Mouse (Mus musculus) stomach, embryonic 15.5 days (tissue): ENCODE measurements around the gene Fbxl13. TPM values are rescaled to one million over a fixed set of nuclear protein-coding genes. Genes with fewer than 3 reads are reported as not detected.
A peak's percentile ranks its signal among the peaks of the same experiment; 100 is the strongest.

Experiments used
- ATAC-seq: fragments of 200-750 bp; cut with Nextera tagmentation; 2 replicates; pipeline ENCODE4 v1.8.0; 2017; ENCODE audit warnings: low read depth, moderate number of reproducible peaks, moderate TSS enrichment; ENCODE audit not compliant: insufficient read depth, low FRiP score
- H3K27ac ChIP-seq: fragments of 300-500 bp; sonication (generic); 2 replicates; pipeline ENCODE4 v1.5.1; 2015; ENCODE audit warnings: mild to moderate bottlenecking, inconsistent platforms
- H3K27me3 ChIP-seq: fragments of 300-500 bp; sonication (generic); replicated peaks from 2 replicates; pipeline ENCODE4 v1.6.1; 2015; ENCODE audit warnings: inconsistent platforms
- H3K36me3 ChIP-seq: fragments of 300-500 bp; sonication (generic); 2 replicates; pipeline ENCODE4 v1.6.1; 2015; ENCODE audit warnings: inconsistent platforms
- H3K4me1 ChIP-seq: fragments of 300-500 bp; sonication (generic); 2 replicates; pipeline ENCODE4 v1.6.1; 2015; ENCODE audit warnings: inconsistent platforms
- H3K4me2 ChIP-seq: fragments of 300-500 bp; sonication (generic); 2 replicates; pipeline ENCODE4 v1.6.1; 2015; ENCODE audit warnings: mild to moderate bottlenecking, inconsistent platforms
- H3K4me3 ChIP-seq: fragments of 300-500 bp; sonication (generic); replicated peaks from 2 replicates; pipeline ENCODE4 v1.5.1; 2015; ENCODE audit warnings: inconsistent platforms
- H3K9ac ChIP-seq: fragments of 300-500 bp; sonication (generic); 2 replicates; pipeline ENCODE4 v1.6.1; 2015; ENCODE audit warnings: inconsistent platforms
- H3K9me3 ChIP-seq: fragments of 300-500 bp; sonication (generic); 2 replicates; pipeline ENCODE4 v1.6.1; 2016; ENCODE audit warnings: inconsistent platforms
- WGBS: fragments of 180-500 bp; shearing (Covaris S2); methylation state at CpG from one replicate; pipeline ENCODE4 v1.1.7; 2015; 5-methylcytosine and 5-hydroxymethylcytosine counted together
- polyA plus RNA-seq: library from polyadenylated mRNA; unstranded; fragments of >200 nt; fragmentation: Nextera tagmentation; extraction: Ambion mirVana; gene quantifications from 2 replicates; pipeline ENCODE4 v1.2.1, GENCODE M21; 2015

Fbxl13 gene
- polyA plus RNA-seq, 1 experiment from 2014 or later, result 0.36 TPM

GRCm38 (mm10) chr5:21467387-21467786 lies 178.0 kb downstream of the Fbxl13 start:
- H3K4me3 ChIP-seq, result no peak overlapping the region
- ATAC-seq, result no peak; the same call in 1 of the 2 replicates
- H3K4me1 ChIP-seq, result 0 out of 2 replicates have a peak, but pooled peaks cover 3% of the 10 kb centered on the region
- H3K27me3 ChIP-seq, result no peaks in the 10 kb centered on the region
- 52% methylated on average over 7 of the region's 7 CpGs for WGBS
- H3K9ac ChIP-seq, result no peak overlapping the region
- peak overlapping the region; percentile 54; the same call in 1 of the 2 replicates for H3K27ac ChIP-seq
- H3K9me3 ChIP-seq, result no peaks in the 10 kb centered on the region
- H3K36me3 ChIP-seq, result no peaks in the 10 kb centered on the region
- no peak overlapping the region for H3K4me2 ChIP-seq

- H3K9me3 ChIP-seq, result no peaks in the 10 kb centered on the region
- H3K9ac ChIP-seq, result no peak overlapping the region
- no peak overlapping the region for H3K4me2 ChIP-seq
- 0 out of 2 replicates have a peak, but pooled peaks cover 4% of the 10 kb centered on the region for H3K4me1 ChIP-seq
- H3K36me3 ChIP-seq, result no peaks in the 10 kb centered on the region
- 48% methylated on average over 8 of the region's 8 CpGs for WGBS
- no peak overlapping the region for H3K4me3 ChIP-seq
- ATAC-seq, result no peak
- H3K27me3 ChIP-seq, result no peaks in the 10 kb centered on the region
- no peak overlapping the region for H3K27ac ChIP-seq
Observed at GRCm38 (mm10) chr5:21440833-21441530, 204.5 kb downstream of the Fbxl13 start.

GRCm38 (mm10) chr5:21439446-21440110 lies 205.9 kb downstream of the Fbxl13 start:
- Histone ChIP-seq H3K4me2 (no peak overlapping the region), H3K9me3 (no peaks in the 10 kb centered on the region), H3K4me3 (no peak overlapping the region), H3K27me3 (no peaks in the 10 kb centered on the region), H3K9ac (no peak overlapping the region), H3K36me3 (no peaks in the 10 kb centered on the region), H3K27ac (no peak overlapping the region; the same call in 1 of the 2 replicates), H3K4me1 (0 out of 2 replicates have a peak, but pooled peaks cover 4% of the 10 kb centered on the region)
- 62% methylated on average over 7 of the region's 7 CpGs for WGBS
- peak; percentile 64; the same call in 1 of the 2 replicates for ATAC-seq

- H3K9ac ChIP-seq, result no peak overlapping the region
- H3K9me3 ChIP-seq, result no peaks in the 10 kb centered on the region
- no peak overlapping the region for H3K4me3 ChIP-seq
- H3K27ac ChIP-seq, result no peak overlapping the region
- no peaks in the 10 kb centered on the region for H3K36me3 ChIP-seq
- WGBS, result 74% methylated on average over 9 of the region's 9 CpGs
- no peak for ATAC-seq
- H3K4me1 ChIP-seq, result 0 out of 2 replicates have a peak, but pooled peaks cover 4% of the 10 kb centered on the region
- no peaks in the 10 kb centered on the region for H3K27me3 ChIP-seq
- H3K4me2 ChIP-seq, result no peak overlapping the region
Observed at GRCm38 (mm10) chr5:21438428-21438827, 207.0 kb downstream of the Fbxl13 start.

- 0 out of 2 replicates have a peak, but pooled peaks cover 4% of the 10 kb centered on the region for H3K4me1 ChIP-seq
- H3K9me3 ChIP-seq, result no peaks in the 10 kb centered on the region
- 69% methylated on average over 8 of the region's 8 CpGs for WGBS
- no peak for ATAC-seq
- no peaks in the 10 kb centered on the region for H3K27me3 ChIP-seq
- H3K36me3 ChIP-seq, result no peaks in the 10 kb centered on the region
- no peak overlapping the region for H3K9ac ChIP-seq
- H3K4me3 ChIP-seq, result no peak overlapping the region
- H3K4me2 ChIP-seq, result no peak overlapping the region
- no peak overlapping the region for H3K27ac ChIP-seq
Observed at GRCm38 (mm10) chr5:21436471-21436975, 208.9 kb downstream of the Fbxl13 start.

- no peak overlapping the region for H3K27ac ChIP-seq
- WGBS, result 71% methylated on average over 11 of the region's 11 CpGs
- peak; percentile 66; the same call in 1 of the 2 replicates for ATAC-seq
- H3K36me3 ChIP-seq, result no peaks in the 10 kb centered on the region
- no peaks in the 10 kb centered on the region for H3K27me3 ChIP-seq
- no peak overlapping the region for H3K9ac ChIP-seq
- H3K4me1 ChIP-seq, result no peaks in the 10 kb centered on the region
- H3K4me3 ChIP-seq, result no peak overlapping the region
- H3K9me3 ChIP-seq, result no peaks in the 10 kb centered on the region
- no peak overlapping the region for H3K4me2 ChIP-seq
Observed at GRCm38 (mm10) chr5:21434148-21434929, 211.1 kb downstream of the Fbxl13 start.

Other genes with a start within 250 kb of the Fbxl13 start
- 0.35 and 0.62 TPM in 2 replicates for gene Ccdc146, start 221.0 kb downstream of the Fbxl13 start, polyA plus RNA-seq
- gene Fam185a, start 220.7 kb downstream of the Fbxl13 start, polyA plus RNA-seq, result 8.8 and 9.0 TPM in 2 replicates
- 55.3 and 57.7 TPM in 2 replicates for gene Lrrc17, start 102.1 kb downstream of the Fbxl13 start, polyA plus RNA-seq
- gene Armc10, start 179 bp upstream of the Fbxl13 start, polyA plus RNA-seq, result 33.8 and 35.6 TPM in 2 replicates
- 2.6 and 3.3 TPM in 2 replicates for gene Napepld, start 55.8 kb upstream of the Fbxl13 start, polyA plus RNA-seq
- 75.9 and 78.2 TPM in 2 replicates for gene Pmpcb, start 91.5 kb upstream of the Fbxl13 start, polyA plus RNA-seq
- gene Dnajc2, start 139.6 kb upstream of the Fbxl13 start, polyA plus RNA-seq, result 68.9 and 74.6 TPM in 2 replicates
- 154 and 175 TPM in 2 replicates for gene Psmc2, start 139.6 kb upstream of the Fbxl13 start, polyA plus RNA-seq
- gene Slc26a5, start 220.0 kb upstream of the Fbxl13 start, polyA plus RNA-seq, result not detected in 2 replicates